Mouse (Mus musculus) neural tube, embryonic 11.5 days (tissue): Measurements from ENCODE around the gene Anapc11. TPM values are rescaled to one million over a fixed set of nuclear protein-coding genes. Genes with fewer than 3 reads are reported as not detected.

Source experiments
- ATAC-seq: fragments of 200-750 bp; cut with Nextera tagmentation; 2 replicates; pipeline ENCODE4 v1.8.0; 2017; ENCODE audit warnings: moderate number of reproducible peaks, mild to moderate bottlenecking, moderate TSS enrichment, moderate library complexity; ENCODE audit not compliant: insufficient read depth, low FRiP score, low TSS enrichment
- DNase-seq: peaks from one replicate; pipeline ENCODE4 v3.0.0-alpha.2; 2015; ENCODE audit warnings: low spot score
- H3K27ac ChIP-seq: fragments of 300-500 bp; sonication (generic); 2 replicates; pipeline ENCODE4 v1.5.1; 2014; ENCODE audit warnings: low read depth, mild to moderate bottlenecking, low read length
- H3K27me3 ChIP-seq: fragments of 300-500 bp; sonication (generic); 2 replicates; pipeline ENCODE4 v1.6.1; 2014; ENCODE audit warnings: mild to moderate bottlenecking, low read length, mixed read lengths; ENCODE audit not compliant: control insufficient read depth, insufficient read depth
- H3K36me3 ChIP-seq: fragments of 300-500 bp; sonication (generic); 2 replicates; pipeline ENCODE4 v1.6.1; 2014; ENCODE audit warnings: mild to moderate bottlenecking, low read length, moderate library complexity, mixed read lengths; ENCODE audit not compliant: control insufficient read depth, insufficient read depth
- H3K4me1 ChIP-seq: fragments of 300-500 bp; sonication (generic); 2 replicates; pipeline ENCODE4 v1.6.1; 2014; ENCODE audit warnings: low read length, mixed read lengths; ENCODE audit not compliant: control insufficient read depth, insufficient read depth
- H3K4me2 ChIP-seq: fragments of 300-500 bp; sonication (generic); 2 replicates; pipeline ENCODE4 v1.6.1; 2014; ENCODE audit warnings: low read depth, mild to moderate bottlenecking, moderate library complexity
- H3K4me3 ChIP-seq: fragments of 300-500 bp; sonication (generic); 2 replicates; pipeline ENCODE4 v1.5.1; 2014; ENCODE audit warnings: low read depth, low read length
- H3K9ac ChIP-seq: fragments of 300-500 bp; sonication (generic); 2 replicates; pipeline ENCODE4 v1.6.1; 2014; ENCODE audit warnings: mild to moderate bottlenecking, low read length
- H3K9me3 ChIP-seq: fragments of 300-500 bp; sonication (generic); 2 replicates; pipeline ENCODE4 v1.6.1; 2016; ENCODE audit warnings: low read length; ENCODE audit not compliant: control insufficient read depth
- WGBS: fragments of 180-500 bp; shearing (Covaris S2); extraction: QIAGEN DNeasy Blood & Tissue Kit; methylation state at CpG from one replicate; pipeline ENCODE4 v1.1.7; 2014; 5-methylcytosine and 5-hydroxymethylcytosine counted together
- polyA plus RNA-seq: library from polyadenylated mRNA; unstranded; fragments of >200 nt; fragmentation: Nextera tagmentation; extraction: Ambion mirVana; gene quantifications from 2 replicates; pipeline ENCODE4 v1.2.1, GENCODE M21; 2014

The Anapc11 gene
- polyA plus RNA-seq, 1 experiment from 2014 or later, result 199 TPM

GRCm38 (mm10) chr11:120588531-120588930 lies 9.7 kb upstream of the Anapc11 start:
- H3K4me1 ChIP-seq, result no peaks in the 10 kb centered on the region
- ATAC-seq, result no peak
- WGBS, result 97% methylated on average over 6 of the region's 6 CpGs
- H3K9me3 ChIP-seq, result peaks cover 3% of the 10 kb centered on the region; the same call in 1 of the 2 replicates
- no peak overlapping the region for H3K27ac ChIP-seq
- H3K4me2 ChIP-seq, result no peak overlapping the region
- no peak for DNase-seq
- H3K27me3 ChIP-seq, result no peaks in the 10 kb centered on the region
- H3K36me3 ChIP-seq, result peaks cover 42% of the 10 kb centered on the region
- no peak overlapping the region for H3K4me3 ChIP-seq
- no peak overlapping the region for H3K9ac ChIP-seq

GRCm38 (mm10) chr11:120597240-120598235 lies 683 bp upstream of the Anapc11 start:
- DNase-seq, result no peak

DNA sequence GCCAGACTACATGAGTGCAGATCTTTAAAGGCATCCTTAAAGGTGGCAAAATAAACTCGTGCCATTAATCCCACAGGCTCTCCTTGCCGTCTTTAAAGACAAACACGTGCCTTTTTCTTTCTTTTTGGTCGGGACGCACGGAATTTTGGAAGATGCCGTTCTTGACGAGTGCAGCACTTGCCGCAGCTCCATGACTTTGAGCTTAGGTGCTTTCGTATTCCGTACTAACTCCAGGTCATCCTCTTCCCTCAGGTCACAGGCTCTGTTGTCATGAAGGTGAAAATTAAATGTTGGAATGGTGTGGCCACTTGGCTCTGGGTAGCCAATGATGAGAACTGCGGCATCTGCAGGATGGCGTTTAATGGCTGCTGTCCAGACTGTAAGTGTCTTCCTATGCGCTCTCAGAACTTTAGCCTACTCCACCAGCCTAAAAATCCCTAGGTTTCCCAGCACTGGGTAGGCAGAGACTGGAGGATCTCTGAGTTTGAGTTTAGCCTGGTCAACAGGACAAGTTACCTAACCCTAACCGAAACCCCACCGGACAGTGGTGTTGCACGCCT lies 849 bp downstream of the Anapc11 start:
- 55% methylated on average over 17 of the region's 17 CpGs for WGBS
- H3K4me1 ChIP-seq, result peaks cover 16% of the 10 kb centered on the region

More at GRCm38 (mm10) chr11:120597240-120598235, 683 bp upstream of the Anapc11 start:
- Histone ChIP-seq H3K27me3 (no peaks in the 10 kb centered on the region), H3K9me3 (no peaks in the 10 kb centered on the region), H3K4me2 (peak overlapping the region; percentile 98), H3K4me1 (peaks cover 16% of the 10 kb centered on the region), H3K36me3 (peaks cover 37% of the 10 kb centered on the region), H3K27ac (peak overlapping the region; percentile 82), H3K4me3 (peak overlapping the region; percentile 100), H3K9ac (peak overlapping the region; percentile 99)
- WGBS, result 6% methylated on average over 75 of the region's 99 CpGs
- peak; percentile 62 for ATAC-seq

GRCm38 (mm10) chr11:120600716-120601115 lies 2.5 kb downstream of the Anapc11 start:
- H3K9me3 ChIP-seq, result no peaks in the 10 kb centered on the region
- no peak overlapping the region for H3K4me2 ChIP-seq
- H3K4me1 ChIP-seq, result peaks cover 16% of the 10 kb centered on the region
- peaks cover 17% of the 10 kb centered on the region for H3K36me3 ChIP-seq
- no peak overlapping the region for H3K9ac ChIP-seq
- no peak for ATAC-seq
- H3K27ac ChIP-seq, result no peak overlapping the region
- no peaks in the 10 kb centered on the region for H3K27me3 ChIP-seq
- H3K4me3 ChIP-seq, result no peak overlapping the region
- WGBS, result 97% methylated on average over 3 of the region's 3 CpGs
- DNase-seq, result no peak

More for the DNA sequence above, 849 bp downstream of the Anapc11 start:
- Histone ChIP-seq H3K4me2 (peak overlapping the region; percentile 98), H3K27ac (peak overlapping the region; percentile 70), H3K9me3 (no peaks in the 10 kb centered on the region), H3K4me3 (peak overlapping the region; percentile 100), H3K9ac (peak overlapping the region; percentile 67), H3K36me3 (peaks cover 26% of the 10 kb centered on the region), H3K27me3 (no peaks in the 10 kb centered on the region)
- ATAC-seq (no peak), DNase-seq (no peak)

DNA sequence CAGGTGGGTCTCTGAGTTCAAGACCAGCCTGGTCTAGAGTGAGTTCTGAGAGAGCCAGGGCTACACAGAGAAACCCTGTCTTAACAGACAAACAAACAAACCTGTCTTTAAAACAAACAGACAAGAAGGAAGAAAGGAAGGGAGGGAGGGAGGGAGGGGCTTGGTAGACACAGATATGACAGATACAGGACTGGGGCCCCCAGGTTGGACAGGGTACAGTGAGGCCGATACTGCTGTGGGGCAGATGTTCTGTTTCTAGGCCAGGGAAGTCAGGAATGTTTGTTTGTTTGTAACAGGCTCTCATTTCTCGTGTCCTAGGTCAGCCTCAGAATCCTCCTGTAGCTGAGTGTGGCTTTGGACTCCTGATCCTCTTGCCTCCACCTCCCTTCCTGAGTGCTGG lies 5.3 kb downstream of the Anapc11 start:
- Histone ChIP-seq H3K27me3 (0 out of 2 replicates have a peak, but pooled peaks cover 2% of the 10 kb centered on the region), H3K4me1 (peaks cover 10% of the 10 kb centered on the region; the same call in 1 of the 2 replicates), H3K4me3 (no peak overlapping the region), H3K4me2 (no peak overlapping the region), H3K9ac (no peak overlapping the region), H3K9me3 (no peaks in the 10 kb centered on the region), H3K27ac (no peak overlapping the region), H3K36me3 (peaks cover 10% of the 10 kb centered on the region)
- no peak for ATAC-seq
- WGBS, result 80% methylated on average over 2 of the region's 2 CpGs
- no peak for DNase-seq

GRCm38 (mm10) chr11:120605667-120606066 lies 7.4 kb downstream of the Anapc11 start:
- Histone ChIP-seq H3K9ac (no peak overlapping the region), H3K4me3 (no peak overlapping the region), H3K4me1 (peaks cover 9% of the 10 kb centered on the region; the same call in 1 of the 2 replicates), H3K36me3 (peaks cover 12% of the 10 kb centered on the region), H3K9me3 (no peaks in the 10 kb centered on the region), H3K4me2 (no peak overlapping the region), H3K27me3 (0 out of 2 replicates have a peak, but pooled peaks cover 2% of the 10 kb centered on the region), H3K27ac (no peak overlapping the region)
- 95% methylated on average over 7 of the region's 7 CpGs for WGBS
- ATAC-seq, result no peak
- no peak for DNase-seq

- peaks cover 9% of the 10 kb centered on the region; the same call in 1 of the 2 replicates for H3K4me1 ChIP-seq
- H3K27me3 ChIP-seq, result 0 out of 2 replicates have a peak, but pooled peaks cover 2% of the 10 kb centered on the region
- 77% methylated on average over 4 of the region's 4 CpGs for WGBS
- ATAC-seq (no peak), DNase-seq (no peak)
- peaks cover 17% of the 10 kb centered on the region for H3K36me3 ChIP-seq
- no peak overlapping the region for H3K4me2 ChIP-seq
- no peak overlapping the region for H3K4me3 ChIP-seq
- H3K9ac ChIP-seq, result no peak overlapping the region
- no peak overlapping the region for H3K27ac ChIP-seq
- H3K9me3 ChIP-seq, result no peaks in the 10 kb centered on the region
These were observed 8.5 kb downstream of the Anapc11 start for GRCm38 (mm10) chr11:120606764-120607163.

GRCm38 (mm10) chr11:120608241-120609034 lies 10.2 kb downstream of the Anapc11 start, which contains the start of gene Npb:
Npb (plus strand) TSS chr11:120608477.
- H3K9me3 ChIP-seq, result no peaks in the 10 kb centered on the region
- no peak within 1 kb of the TSS for H3K27ac ChIP-seq
- peaks cover 14% of the 10 kb centered on the region for H3K36me3 ChIP-seq
- peak within 1 kb of the TSS; percentile 47 for H3K9ac ChIP-seq
- peak within 1 kb of the TSS; percentile 21 for H3K4me3 ChIP-seq
- peak within 1 kb of the TSS; percentile 44 for H3K4me2 ChIP-seq
- H3K27me3 ChIP-seq, result 0 out of 2 replicates have a peak, but pooled peaks cover 2% of the 10 kb centered on the region
- DNase-seq (no peak), ATAC-seq (no peak)
- 6% methylated on average over 44 of the region's 45 CpGs for WGBS
- peaks cover 9% of the 10 kb centered on the region; the same call in 1 of the 2 replicates for H3K4me1 ChIP-seq
